Mouse (Mus musculus) small intestine, adult 10 weeks (tissue): Measurements from ENCODE around the gene Gm9958. TPM values are rescaled to one million over a fixed set of nuclear protein-coding genes. Genes with fewer than 3 reads are reported as not detected.

Experiments used
- polyA plus RNA-seq: library from polyadenylated mRNA; stranded (reverse); fragments of 350-450 nt; fragmentation: Illumina TruSeq; extraction: RNeasy Lipid Tissue Mini Kit (QIAGEN cat#74804); gene quantifications from one replicate; pipeline ENCODE4 v1.2.3, GENCODE M21; 2014; ENCODE audit warnings: low replicate concordance

The Gm9958 gene
- polyA plus RNA-seq = 8.4 TPM

GRCm38 (mm10) chr5:90367067-90367303 lies at the start of gene Gm9958:
Gene Gm9958 (plus strand): TSS chr5:90367204.

DNA sequence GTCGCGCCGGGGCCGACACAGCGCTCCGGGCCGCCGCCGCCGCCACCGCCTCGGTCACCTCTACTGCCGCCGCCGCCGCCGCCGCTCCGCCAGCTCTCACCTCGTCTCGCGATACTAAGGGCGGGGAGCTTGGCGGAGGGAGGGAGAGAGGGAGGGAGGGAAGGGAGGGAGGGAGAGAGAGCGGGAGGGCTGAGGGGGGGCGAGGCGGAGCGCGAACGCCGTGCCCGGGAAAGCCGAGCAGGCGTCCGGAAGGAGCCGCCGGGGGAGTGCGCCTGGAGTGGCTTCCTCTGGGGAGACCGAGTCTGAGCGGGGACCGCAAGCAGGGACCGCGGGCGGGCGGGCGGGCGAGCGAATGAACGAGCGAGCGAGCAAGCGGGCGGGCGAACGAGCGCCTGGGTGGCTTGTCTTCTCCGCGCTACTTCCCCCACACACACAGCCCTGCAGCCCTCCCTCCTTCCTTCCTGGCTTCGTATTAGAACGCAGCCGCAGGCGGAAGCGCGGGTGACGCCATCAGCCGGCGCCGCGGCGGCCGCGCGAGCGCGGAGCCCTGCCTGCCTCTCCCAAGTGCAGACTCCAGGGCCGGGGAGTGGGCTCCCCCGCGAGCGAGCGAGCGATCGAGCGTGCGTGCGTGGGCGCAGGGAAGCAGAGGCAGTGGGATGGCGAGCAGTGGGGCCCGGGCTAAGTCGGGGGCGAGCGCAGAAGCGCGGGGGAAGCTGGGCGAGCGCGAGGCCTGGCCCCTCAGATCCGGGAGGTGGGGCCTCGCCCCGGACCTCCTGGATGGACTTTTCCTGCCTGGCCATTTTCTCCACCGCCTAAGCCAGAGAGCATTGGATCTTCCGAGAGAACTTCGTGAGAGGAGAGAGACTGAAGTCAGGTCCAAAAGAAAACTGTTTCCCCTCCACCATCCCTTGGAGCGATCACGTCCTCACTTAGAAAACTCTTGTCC lies 610 bp upstream of the Gm9958 start, which contains the start of gene Ankrd17:
Gene Ankrd17 (minus strand): TSS at position 457 of the 946 bp plus-strand sequence.

Other genes starting within 250 kb of the Gm9958 start
- 13.5 TPM for gene Cox18, start 143.2 kb upstream of the Gm9958 start, polyA plus RNA-seq
- 156 TPM for gene Ankrd17, start 627 bp upstream of the Gm9958 start, polyA plus RNA-seq
- gene Alb, start 93.7 kb downstream of the Gm9958 start, polyA plus RNA-seq = 2.9 TPM
- 35.0 TPM for gene Afp, start 123.5 kb downstream of the Gm9958 start, polyA plus RNA-seq
- 1.0 TPM for gene Afm, start 151.7 kb downstream of the Gm9958 start, polyA plus RNA-seq
- not detected for gene 5830473C10Rik, start 193.9 kb downstream of the Gm9958 start, polyA plus RNA-seq